Mouse (Mus musculus): ENCODE data around the gene Igfbp3. TPM values are rescaled to one million over a fixed set of nuclear protein-coding genes. Genes with fewer than 3 reads are reported as not detected.

Igfbp3 gene
- polyA plus RNA-seq, 1 experiment, result 1.8 TPM

DNA sequence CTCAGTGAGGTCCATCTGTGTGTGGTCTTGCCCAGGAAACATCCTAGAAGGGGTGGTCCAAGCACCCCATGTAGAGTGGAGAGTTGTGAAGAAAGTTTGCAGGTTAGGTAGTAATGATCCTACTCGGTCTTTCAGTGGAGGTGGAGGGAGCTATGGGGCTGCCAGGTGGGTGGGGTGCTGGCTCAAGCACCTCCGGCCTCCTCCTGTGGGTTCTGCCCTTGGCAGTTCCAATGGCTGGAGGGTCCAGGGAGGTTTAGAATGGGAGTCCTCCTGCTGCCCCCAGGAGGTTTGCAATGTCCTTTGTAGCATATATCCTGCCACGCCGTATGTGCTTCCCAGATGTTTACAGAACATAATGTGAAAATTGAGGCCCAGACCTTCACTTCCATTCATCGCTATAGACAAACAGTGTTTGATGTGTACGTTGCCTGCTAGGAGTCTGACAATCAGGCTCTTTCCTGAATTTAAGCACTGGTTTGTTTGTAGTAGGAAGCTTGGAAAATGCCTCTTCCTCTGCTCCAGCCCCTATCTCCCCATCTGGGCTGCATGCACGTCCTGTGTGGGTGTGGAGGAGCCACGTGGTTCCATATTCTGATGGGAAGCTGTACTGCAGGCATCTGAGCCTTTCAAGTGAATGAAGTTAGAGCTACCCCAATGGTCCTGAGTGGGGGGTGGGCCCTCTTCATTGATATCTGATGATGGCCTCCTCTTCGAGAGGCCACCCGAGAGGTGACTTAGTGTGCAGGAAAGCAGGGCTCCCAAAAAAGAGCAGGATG lies 15.1 kb downstream of the Igfbp3 start:
- no peaks in the 10 kb centered on the region for H3K27me3 ChIP-seq (ENCODE audit: control insufficient read depth, insufficient read depth, low read length)
- H3K27ac ChIP-seq (ENCODE audit: control insufficient read depth, insufficient read depth, low read depth, low read length), result no peak overlapping the region
- TF ChIP-seq CTCF (IDR thresholded peaks at IDR 0.05; ENCODE audit: control insufficient read depth, insufficient read depth, insufficient replicate concordance, low read depth, low read length) (no peak), POLR2A (IDR thresholded peaks at IDR 0.05; ENCODE audit: control insufficient read depth, low read depth, low read length) (no peak)
- peaks cover 7% of the 10 kb centered on the region for H3K4me1 ChIP-seq (ENCODE audit: control insufficient read depth, insufficient read depth, low read length)
- H3K4me3 ChIP-seq (ENCODE audit: control insufficient read depth, low read depth, low read length), result no peak overlapping the region
- no peaks in the 10 kb centered on the region for H3K36me3 ChIP-seq (ENCODE audit: control insufficient read depth, insufficient read depth, low read length)

DNA sequence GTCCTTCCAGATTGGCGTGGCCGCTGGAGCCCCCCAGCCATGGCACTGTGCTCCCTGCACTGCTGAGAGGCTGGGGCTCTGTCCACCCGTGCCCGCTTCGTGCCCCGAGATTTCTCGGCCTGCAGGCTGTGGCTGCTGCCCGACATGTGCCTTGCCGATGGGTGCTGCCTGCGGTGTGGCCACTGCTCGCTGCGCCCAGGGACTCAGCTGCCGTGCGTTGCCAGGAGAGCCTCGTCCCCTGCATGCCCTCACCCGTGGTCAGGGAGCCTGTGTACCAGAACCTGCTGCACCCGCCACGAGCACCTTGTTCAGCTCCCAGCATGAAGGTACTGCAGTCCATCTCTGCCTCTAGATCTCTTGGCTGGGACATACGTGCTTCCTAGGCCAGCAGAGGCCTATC lies 15.7 kb downstream of the Igfbp3 start:
- no peak overlapping the region; the same call in 1 of the 2 replicates for H3K4me3 ChIP-seq (ENCODE audit: control insufficient read depth, low read depth, low read length)
- TF ChIP-seq CTCF (IDR thresholded peaks at IDR 0.05; ENCODE audit: control insufficient read depth, insufficient read depth, insufficient replicate concordance, low read depth, low read length) (no peak), POLR2A (IDR thresholded peaks at IDR 0.05; ENCODE audit: control insufficient read depth, low read depth, low read length) (no peak)
- H3K36me3 ChIP-seq (ENCODE audit: control insufficient read depth, insufficient read depth, low read length), result no peaks in the 10 kb centered on the region
- no peaks in the 10 kb centered on the region for H3K27me3 ChIP-seq (ENCODE audit: control insufficient read depth, insufficient read depth, low read length)
- H3K27ac ChIP-seq (ENCODE audit: control insufficient read depth, insufficient read depth, low read depth, low read length), result no peak overlapping the region
- peaks cover 7% of the 10 kb centered on the region for H3K4me1 ChIP-seq (ENCODE audit: control insufficient read depth, insufficient read depth, low read length)

GRCm38 (mm10) chr11:7197491-7197941 lies 16.2 kb downstream of the Igfbp3 start, which contains the start of gene Igfbp1:
Gene Igfbp1 (plus strand): TSS chr11:7197782.
- Histone ChIP-seq H3K36me3 (ENCODE audit: control insufficient read depth, insufficient read depth, low read length) (no peaks in the 10 kb centered on the region), H3K4me1 (ENCODE audit: control insufficient read depth, insufficient read depth, low read length) (peaks cover 7% of the 10 kb centered on the region), H3K27me3 (ENCODE audit: control insufficient read depth, insufficient read depth, low read length) (no peaks in the 10 kb centered on the region), H3K4me3 (ENCODE audit: control insufficient read depth, low read depth, low read length) (no peak within 1 kb of the TSS; the same call in 1 of the 2 replicates), H3K27ac (ENCODE audit: control insufficient read depth, insufficient read depth, low read depth, low read length) (no peak within 1 kb of the TSS)
- TF ChIP-seq POLR2A (IDR thresholded peaks at IDR 0.05; ENCODE audit: control insufficient read depth, low read depth, low read length), result no peak
- no peak for TF ChIP-seq CTCF (IDR thresholded peaks at IDR 0.05; ENCODE audit: control insufficient read depth, insufficient read depth, insufficient replicate concordance, low read depth, low read length)

DNA sequence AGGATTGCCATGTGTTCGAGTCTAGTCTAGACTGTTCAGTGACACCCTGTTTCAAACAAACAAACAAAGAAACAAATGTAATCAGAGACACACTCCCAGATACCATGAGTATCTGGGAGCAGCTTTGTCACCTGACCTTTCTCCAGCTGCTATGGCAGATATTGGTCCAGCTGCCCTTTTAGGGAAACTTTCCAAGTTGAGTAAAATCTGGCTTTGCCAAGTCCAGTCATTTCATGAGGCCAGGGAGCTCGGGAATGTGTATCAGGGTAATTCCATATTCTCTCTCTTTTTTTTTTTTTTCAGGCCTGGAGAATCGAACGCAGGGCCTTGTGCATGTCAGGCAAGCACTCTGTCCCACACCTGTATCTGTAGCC lies 18.4 kb downstream of the Igfbp3 start:
- Histone ChIP-seq H3K27me3 (ENCODE audit: control insufficient read depth, insufficient read depth, low read length) (no peaks in the 10 kb centered on the region), H3K27ac (ENCODE audit: control insufficient read depth, insufficient read depth, low read depth, low read length) (no peak overlapping the region), H3K4me3 (ENCODE audit: control insufficient read depth, low read depth, low read length) (no peak overlapping the region), H3K4me1 (ENCODE audit: control insufficient read depth, insufficient read depth, low read length) (peaks cover 7% of the 10 kb centered on the region), H3K36me3 (ENCODE audit: control insufficient read depth, insufficient read depth, low read length) (no peaks in the 10 kb centered on the region)
- TF ChIP-seq CTCF (IDR thresholded peaks at IDR 0.05; ENCODE audit: control insufficient read depth, insufficient read depth, insufficient replicate concordance, low read depth, low read length) (no peak), POLR2A (IDR thresholded peaks at IDR 0.05; ENCODE audit: control insufficient read depth, low read depth, low read length) (no peak)

- H3K4me3 ChIP-seq (ENCODE audit: control insufficient read depth, low read depth, low read length), result no peak overlapping the region
- no peaks in the 10 kb centered on the region for H3K27me3 ChIP-seq (ENCODE audit: control insufficient read depth, insufficient read depth, low read length)
- TF ChIP-seq CTCF (IDR thresholded peaks at IDR 0.05; ENCODE audit: control insufficient read depth, insufficient read depth, insufficient replicate concordance, low read depth, low read length) (peak; percentile 52; the same call in 1 of the 2 replicates), POLR2A (IDR thresholded peaks at IDR 0.05; ENCODE audit: control insufficient read depth, low read depth, low read length) (no peak)
- no peak overlapping the region for H3K27ac ChIP-seq (ENCODE audit: control insufficient read depth, insufficient read depth, low read depth, low read length)
- no peaks in the 10 kb centered on the region for H3K36me3 ChIP-seq (ENCODE audit: control insufficient read depth, insufficient read depth, low read length)
- H3K4me1 ChIP-seq (ENCODE audit: control insufficient read depth, insufficient read depth, low read length), result peaks cover 7% of the 10 kb centered on the region
Measured at GRCm38 (mm10) chr11:7194432-7195311, 19.1 kb downstream of the Igfbp3 start.

- TF ChIP-seq CTCF (IDR thresholded peaks at IDR 0.05; ENCODE audit: control insufficient read depth, insufficient read depth, insufficient replicate concordance, low read depth, low read length), result no peak
- no peak for TF ChIP-seq POLR2A (IDR thresholded peaks at IDR 0.05; ENCODE audit: control insufficient read depth, low read depth, low read length)
- Histone ChIP-seq H3K27ac (ENCODE audit: control insufficient read depth, insufficient read depth, low read depth, low read length) (no peak overlapping the region), H3K27me3 (ENCODE audit: control insufficient read depth, insufficient read depth, low read length) (no peaks in the 10 kb centered on the region), H3K36me3 (ENCODE audit: control insufficient read depth, insufficient read depth, low read length) (no peaks in the 10 kb centered on the region), H3K4me1 (ENCODE audit: control insufficient read depth, insufficient read depth, low read length) (peaks cover 7% of the 10 kb centered on the region), H3K4me3 (ENCODE audit: control insufficient read depth, low read depth, low read length) (no peak overlapping the region)
Measured at GRCm38 (mm10) chr11:7193134-7193533, 20.6 kb downstream of the Igfbp3 start.

GRCm38 (mm10) chr11:7192710-7193109 lies 21.0 kb downstream of the Igfbp3 start:
- H3K27ac ChIP-seq (ENCODE audit: control insufficient read depth, insufficient read depth, low read depth, low read length), result no peak overlapping the region
- TF ChIP-seq POLR2A (IDR thresholded peaks at IDR 0.05; ENCODE audit: control insufficient read depth, low read depth, low read length), result no peak
- TF ChIP-seq CTCF (IDR thresholded peaks at IDR 0.05; ENCODE audit: control insufficient read depth, insufficient read depth, insufficient replicate concordance, low read depth, low read length), result no peak

More at GRCm38 (mm10) chr11:7192710-7193109, 21.0 kb downstream of the Igfbp3 start:
- H3K36me3 ChIP-seq (ENCODE audit: control insufficient read depth, insufficient read depth, low read length), result no peaks in the 10 kb centered on the region
- peaks cover 4% of the 10 kb centered on the region for H3K4me1 ChIP-seq (ENCODE audit: control insufficient read depth, insufficient read depth, low read length)
- H3K27me3 ChIP-seq (ENCODE audit: control insufficient read depth, insufficient read depth, low read length), result no peaks in the 10 kb centered on the region
- no peak overlapping the region for H3K4me3 ChIP-seq (ENCODE audit: control insufficient read depth, low read depth, low read length)
